Mouse (Mus musculus) urinary bladder, adult 2 months (tissue): ENCODE measurements around the gene Il18. TPM values are rescaled to one million over a fixed set of nuclear protein-coding genes. Genes with fewer than 3 reads are reported as not detected.

Source experiments
- DNase-seq: peaks from one replicate; pipeline ENCODE4 v3.0.0; 2022; ENCODE audit warnings: low spot score
- polyA plus RNA-seq: library from polyadenylated mRNA; depleted of rRNA; stranded (reverse); fragments of >200 nt; gene quantifications from 2 replicates; pipeline ENCODE4 v1.2.3, GENCODE M21; 2012; rRNA removed

Gene Il18
- polyA plus RNA-seq: 5.7 and 8.2 TPM in 2 replicates

DNA sequence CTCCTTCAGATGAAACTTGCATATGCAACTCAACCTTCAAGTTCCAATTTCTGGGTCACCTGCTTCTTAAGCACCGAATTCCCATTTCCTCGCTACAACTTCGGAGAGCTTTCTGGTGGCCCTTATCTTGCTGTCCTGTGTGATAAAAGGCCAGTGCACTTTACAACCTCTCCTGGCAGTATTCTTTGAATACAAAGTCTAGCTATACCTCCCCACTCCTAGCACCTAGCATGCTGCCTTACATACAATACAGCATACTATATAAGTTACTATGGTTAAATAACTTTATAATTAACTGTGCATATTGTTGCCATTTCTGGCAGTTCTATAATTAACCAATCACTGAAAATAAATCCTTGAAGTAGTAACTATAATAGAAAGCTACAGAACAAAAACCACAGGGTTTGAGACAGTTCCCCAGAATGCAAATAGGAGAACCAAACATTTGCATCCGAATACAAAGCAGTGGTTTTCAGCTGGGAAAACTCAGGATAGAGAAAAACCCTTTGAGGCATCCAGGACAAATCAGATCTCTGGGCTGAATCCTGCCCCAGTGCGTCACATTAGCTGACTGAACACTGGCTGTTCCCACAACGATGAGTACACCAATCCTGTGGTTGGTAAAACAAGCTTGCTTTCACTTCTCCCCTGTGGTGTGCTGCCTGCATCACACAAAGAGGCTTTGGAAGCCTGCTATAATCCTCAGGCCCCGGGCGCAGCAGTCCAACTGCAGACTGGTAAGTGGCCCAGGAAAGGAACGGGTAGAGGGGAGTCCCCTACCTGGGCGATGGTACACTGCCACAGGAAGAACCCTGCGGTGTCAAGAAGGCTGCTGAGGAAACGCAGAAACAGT, at the start of gene Il18:
Gene Il18, plus strand, starts transcription at position 587 of the 853 bp plus-strand sequence.
- no peak for DNase-seq

GRCm38 (mm10) chr9:50505405-50505804, 49.2 kb upstream of the Il18 start:
- DNase-seq: no peak

DNA sequence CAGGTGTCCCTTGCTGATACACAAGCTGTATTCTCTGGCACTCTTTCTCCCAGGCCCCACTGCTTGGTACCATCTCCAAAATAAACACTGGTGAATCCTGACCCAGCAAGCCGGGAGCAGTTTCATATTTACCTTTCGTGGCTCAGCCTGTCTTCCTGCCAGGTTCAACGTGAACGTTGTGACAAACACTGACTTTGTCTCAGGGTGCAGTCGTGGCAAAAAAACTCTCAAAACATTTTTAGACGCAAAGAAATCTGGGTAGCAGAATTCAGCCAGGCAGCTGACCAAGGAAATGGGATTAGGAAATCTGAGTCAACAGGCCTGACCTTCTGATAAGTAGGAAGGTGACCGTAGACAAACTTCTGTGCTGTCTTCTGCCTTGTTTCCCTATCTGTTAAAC, 47.1 kb upstream of the Il18 start:
- no peak for DNase-seq

DNA sequence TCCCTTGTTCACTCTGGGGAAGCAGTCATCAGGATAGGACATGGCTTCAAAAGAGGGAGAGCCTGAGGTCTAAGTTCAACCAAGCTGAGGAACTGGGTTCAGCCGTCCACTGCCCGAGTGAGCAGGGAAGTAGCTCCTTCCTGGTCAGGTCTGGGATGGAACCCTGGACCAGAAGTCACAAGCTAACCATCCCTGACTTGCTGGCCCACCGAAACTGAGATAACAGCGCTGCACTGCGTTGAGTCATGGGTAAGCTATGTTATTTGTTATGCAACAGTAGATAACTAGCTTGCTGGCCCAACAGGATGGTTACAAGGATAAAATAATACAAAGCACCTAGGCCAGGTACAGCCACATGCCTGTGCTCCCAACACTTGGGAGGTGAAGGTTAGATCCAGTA, 39.2 kb upstream of the Il18 start:
- DNase-seq: no peak

GRCm38 (mm10) chr9:50518781-50519180, 35.8 kb upstream of the Il18 start:
- DNase-seq: no peak

GRCm38 (mm10) chr9:50520748-50521147, 33.9 kb upstream of the Il18 start:
- no peak for DNase-seq

GRCm38 (mm10) chr9:50521562-50521961, 33.1 kb upstream of the Il18 start:
- DNase-seq: no peak

- DNase-seq: no peak
These were observed 32.1 kb upstream of the Il18 start for GRCm38 (mm10) chr9:50522574-50522973.

GRCm38 (mm10) chr9:50524936-50525335, 29.7 kb upstream of the Il18 start:
- no peak for DNase-seq

DNA sequence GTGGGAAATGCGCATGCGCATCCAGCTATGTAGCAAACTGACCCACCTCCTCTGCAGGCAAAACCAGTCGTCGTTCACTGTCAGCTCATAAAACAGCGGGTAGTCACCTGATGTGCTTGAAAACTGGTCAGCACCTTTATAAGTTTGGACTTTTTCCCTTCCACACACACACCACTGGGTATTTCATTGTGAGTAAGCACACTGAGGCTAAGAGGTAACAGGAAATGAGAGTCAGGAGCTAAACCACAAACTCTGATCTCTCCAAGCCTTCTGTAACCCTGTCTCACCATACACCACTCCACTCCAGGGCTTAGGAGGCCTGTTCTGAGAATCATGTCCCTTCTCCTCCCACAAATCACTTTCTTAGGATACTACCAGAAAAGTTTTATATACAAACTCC, 29.0 kb upstream of the Il18 start:
- no peak for DNase-seq

- DNase-seq: no peak
These were observed 26.8 kb upstream of the Il18 start for GRCm38 (mm10) chr9:50527860-50528259.

GRCm38 (mm10) chr9:50528293-50528892, 26.2 kb upstream of the Il18 start, which contains the start of gene Pts:
Gene Pts, minus strand, starts transcription at chr9:50528724.
- peak; percentile 96 for DNase-seq

- DNase-seq: no peak
These were observed 23.7 kb upstream of the Il18 start for GRCm38 (mm10) chr9:50530890-50531289.

DNA sequence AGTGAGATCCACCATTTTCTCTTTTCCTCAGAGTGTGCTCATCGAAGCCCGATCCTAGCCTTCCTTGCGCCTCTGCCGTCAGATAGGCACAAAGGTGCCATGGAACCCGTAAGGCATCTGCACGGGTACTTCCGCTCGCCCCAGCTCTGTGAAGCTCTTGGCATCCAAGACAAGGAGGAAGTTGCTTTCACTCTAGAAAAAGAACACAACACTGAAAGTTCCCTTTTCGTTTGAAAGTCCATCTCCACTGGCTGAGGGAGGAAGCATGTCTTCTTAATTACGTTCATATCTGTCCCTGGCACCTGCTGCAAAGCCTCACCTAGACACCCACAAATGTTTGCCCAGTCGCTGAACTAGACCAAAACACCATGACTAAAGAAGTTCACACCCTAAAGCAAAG, 21.3 kb upstream of the Il18 start:
- no peak for DNase-seq

- no peak for DNase-seq
These were observed 20.8 kb upstream of the Il18 start for GRCm38 (mm10) chr9:50533791-50534190.

- DNase-seq: no peak
These were observed 18.7 kb upstream of the Il18 start for GRCm38 (mm10) chr9:50535930-50536329.

GRCm38 (mm10) chr9:50536603-50537135, 18.0 kb upstream of the Il18 start:
- DNase-seq: no peak

- no peak for DNase-seq
These were observed 17.3 kb upstream of the Il18 start for GRCm38 (mm10) chr9:50537295-50537694.

GRCm38 (mm10) chr9:50540170-50540569, 14.5 kb upstream of the Il18 start:
- DNase-seq: no peak

DNA sequence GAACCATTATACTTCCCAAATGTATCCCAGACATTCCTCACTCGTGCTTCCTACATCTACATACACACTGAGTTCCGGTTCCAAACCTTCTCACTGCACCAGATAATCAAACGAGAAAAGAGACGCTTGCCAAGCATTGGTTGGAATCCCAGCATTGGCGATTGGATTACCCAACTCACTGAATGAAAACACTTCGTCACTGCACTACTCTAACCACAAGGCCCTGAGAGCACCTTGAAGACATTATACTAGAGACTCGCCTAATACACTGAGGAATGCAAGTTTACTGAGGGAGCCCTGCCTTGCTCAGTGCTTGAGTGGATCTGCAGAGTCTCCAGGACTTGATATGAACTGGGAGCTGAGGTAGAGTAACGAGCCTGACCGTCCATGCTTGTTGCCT, 12.2 kb upstream of the Il18 start:
- no peak for DNase-seq

DNA sequence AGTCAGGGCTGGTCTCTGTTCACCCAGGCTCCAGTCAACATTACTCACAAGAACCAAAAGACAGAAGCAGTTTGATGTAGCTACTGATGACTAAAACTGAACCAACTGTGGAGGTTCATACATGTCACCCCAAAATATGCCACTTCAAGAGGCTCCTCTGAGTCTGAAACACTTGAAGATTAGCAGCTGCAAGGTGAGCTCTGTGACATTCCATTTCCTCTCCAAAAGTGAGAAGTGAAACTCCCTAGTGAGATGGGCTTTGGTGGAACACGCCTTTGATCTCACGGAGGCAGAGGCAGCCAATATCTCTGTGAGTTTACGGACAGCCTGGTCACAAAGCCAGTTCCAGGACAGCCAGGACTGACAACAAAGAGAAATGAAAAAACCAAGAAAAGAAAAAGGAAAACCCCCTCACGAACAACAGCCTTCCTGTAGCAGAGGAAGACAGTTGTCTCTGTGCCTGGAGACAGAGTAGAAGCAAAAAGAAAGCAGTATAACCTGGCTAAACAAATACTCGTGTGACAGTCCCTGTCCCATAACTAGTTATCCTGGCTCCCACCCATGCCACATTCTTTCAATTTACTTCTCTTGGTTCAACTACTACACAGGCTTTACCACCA, 6.7 kb upstream of the Il18 start:
- no peak for DNase-seq

DNA sequence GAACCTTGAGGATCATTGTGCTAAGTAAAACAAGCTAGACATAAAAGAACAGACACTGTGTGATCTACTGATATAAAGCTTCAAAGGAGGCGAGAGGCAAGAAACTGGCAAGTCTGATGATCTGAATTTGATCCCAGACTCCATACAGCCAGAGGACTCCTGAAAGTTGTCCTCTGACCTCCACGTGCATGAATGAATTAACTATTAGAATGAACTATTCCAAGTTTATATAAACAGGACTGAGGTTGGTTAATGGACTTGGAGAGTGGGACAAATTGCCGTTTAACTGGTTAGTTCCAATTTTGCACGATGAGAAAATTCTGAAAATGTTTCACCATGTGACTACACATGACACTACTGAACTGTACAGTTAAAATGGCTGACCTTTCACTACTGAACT, 5.7 kb upstream of the Il18 start:
- DNase-seq: no peak

- DNase-seq: no peak
These were observed 2.4 kb upstream of the Il18 start for GRCm38 (mm10) chr9:50552206-50552605.
